Mouse (Mus musculus) retina, adult 2 months (tissue): ENCODE results near the gene Adgrl2.

Experiments
- DNase-seq: peaks from one replicate; pipeline ENCODE4 v3.0.0-alpha.2; 2012; ENCODE audit warnings: low read depth, low spot score

Gene Adgrl2

GRCm38 (mm10) chr3:148885980-148886668 is 104.2 kb downstream of the Adgrl2 start:
- DNase-seq, result no peak

DNA sequence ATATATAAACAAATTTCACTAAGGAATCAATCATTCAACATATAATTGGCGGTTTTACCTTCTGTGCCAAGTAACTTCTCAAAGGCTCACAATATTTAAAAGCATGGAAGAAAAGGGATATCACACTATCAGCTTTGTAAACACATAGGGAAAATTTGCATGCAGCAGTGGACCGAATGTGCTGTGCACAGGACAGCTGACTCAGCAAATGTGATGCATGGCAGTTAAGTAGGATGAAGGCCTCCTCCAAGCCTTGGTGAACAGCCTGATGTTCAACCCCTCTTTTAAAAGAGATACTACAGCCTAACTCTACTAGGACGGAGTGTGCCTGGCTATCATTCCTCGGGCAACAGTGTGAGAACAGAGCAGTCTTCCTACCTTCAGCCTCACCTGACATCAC is 105.2 kb downstream of the Adgrl2 start:
- DNase-seq, result no peak

DNA sequence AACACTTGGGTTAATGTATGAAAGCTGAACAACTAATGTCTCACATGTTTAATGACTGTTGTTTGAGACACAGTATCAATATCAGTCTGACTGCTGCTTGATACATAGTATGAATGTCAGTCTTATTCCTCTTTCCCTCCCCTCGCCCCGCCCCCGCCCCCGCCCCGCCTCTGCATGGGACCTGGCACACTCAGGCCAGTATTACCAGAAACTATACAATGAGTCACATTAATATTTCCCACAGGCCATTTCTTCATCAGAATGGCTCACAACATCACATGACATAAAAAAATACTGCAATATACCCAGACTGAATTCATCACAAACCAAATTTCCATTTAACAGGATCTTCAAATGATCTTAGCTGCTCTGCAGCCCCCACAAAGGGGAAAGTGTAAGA is 108.9 kb downstream of the Adgrl2 start:
- no peak for DNase-seq

DNA sequence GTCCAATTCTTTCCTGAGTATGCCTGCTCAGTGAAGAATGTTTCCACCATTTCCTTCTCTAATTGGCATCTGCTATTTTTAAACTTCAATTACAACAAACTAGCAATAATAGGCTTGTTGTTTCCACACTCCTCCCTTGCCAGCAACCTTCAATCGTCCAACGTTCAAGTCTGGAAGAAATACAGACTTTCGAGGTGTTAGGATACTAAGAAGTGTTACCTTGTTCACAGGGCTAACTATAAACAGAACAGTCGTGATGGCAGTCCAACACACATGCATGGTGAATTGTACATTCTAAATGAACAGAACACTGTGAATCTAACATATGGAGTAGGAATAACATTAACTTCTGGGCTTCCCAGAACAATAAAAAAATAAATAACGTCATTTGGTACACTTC is 117.8 kb downstream of the Adgrl2 start:
- DNase-seq, result no peak

DNA sequence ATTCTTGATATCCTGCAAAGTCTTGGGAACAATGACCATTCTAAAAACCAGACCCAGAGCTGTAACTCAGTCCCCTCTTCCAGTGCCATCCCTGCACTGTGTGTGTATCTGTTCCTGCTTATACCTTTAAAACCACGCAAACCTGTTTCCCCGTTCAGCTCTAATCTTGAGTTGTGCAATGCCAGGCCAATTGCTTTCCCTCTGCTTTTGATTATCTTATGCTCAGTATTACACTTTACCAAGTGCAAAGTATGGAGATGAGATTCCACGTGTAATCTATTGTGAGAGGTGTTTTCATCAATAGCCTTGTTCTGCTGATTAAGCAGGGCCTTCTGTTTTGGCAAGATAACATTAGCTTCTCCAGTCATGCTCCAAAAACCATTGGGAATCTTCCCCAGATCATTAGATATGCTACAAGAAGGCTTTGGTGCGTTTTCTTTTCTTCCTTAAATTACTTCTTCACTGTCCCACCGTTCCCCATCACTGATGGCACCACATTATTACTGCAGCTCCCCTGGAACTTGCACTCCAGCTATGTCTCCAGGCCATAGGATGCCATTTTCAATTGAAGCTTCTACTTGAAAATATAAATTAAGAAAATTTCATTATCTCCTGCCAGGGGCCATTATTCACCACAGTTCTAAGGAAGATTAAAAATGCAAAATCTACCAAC is 118.4 kb downstream of the Adgrl2 start:
- DNase-seq, result no peak

DNA sequence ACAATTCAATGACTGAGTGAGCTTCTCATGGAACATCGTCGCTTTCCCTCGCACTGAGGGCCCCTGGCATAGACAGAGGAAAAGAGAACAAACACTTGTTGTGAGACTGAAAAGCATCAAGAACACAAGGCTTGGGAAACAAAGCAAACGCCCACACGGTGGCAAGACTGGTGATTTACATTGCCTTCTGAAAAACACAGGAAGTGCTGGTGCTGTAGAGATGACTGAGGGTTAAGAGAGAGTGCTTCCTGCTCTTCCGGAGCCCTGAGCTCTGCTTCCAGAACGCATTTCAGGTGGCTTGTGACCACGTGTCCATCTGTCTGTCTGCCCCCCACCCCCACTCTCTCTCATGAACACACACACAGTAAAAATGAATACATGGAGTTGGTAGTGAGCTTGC is 122.7 kb downstream of the Adgrl2 start:
- DNase-seq, result no peak

GRCm38 (mm10) chr3:148866633-148867032 is 123.7 kb downstream of the Adgrl2 start:
- no peak for DNase-seq

DNA sequence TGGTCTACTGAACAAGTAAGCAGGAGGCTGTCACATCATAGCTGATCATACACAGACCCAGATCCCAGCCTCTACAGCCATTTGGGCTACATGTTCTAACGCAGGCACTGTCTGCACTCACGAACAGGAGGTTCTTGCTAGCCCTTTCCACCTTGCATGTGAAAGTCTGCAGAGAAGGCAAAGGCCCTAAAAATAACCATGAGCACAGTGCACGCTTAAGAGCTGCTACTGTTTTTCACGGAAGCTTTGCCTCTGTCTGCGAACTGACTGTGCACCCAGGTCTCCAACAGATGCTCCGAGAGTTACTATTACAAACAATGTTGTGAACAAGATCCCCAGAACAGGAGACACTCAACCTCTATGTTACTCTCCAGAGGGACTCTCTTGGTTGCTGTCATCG is 124.3 kb downstream of the Adgrl2 start:
- DNase-seq, result no peak

DNA sequence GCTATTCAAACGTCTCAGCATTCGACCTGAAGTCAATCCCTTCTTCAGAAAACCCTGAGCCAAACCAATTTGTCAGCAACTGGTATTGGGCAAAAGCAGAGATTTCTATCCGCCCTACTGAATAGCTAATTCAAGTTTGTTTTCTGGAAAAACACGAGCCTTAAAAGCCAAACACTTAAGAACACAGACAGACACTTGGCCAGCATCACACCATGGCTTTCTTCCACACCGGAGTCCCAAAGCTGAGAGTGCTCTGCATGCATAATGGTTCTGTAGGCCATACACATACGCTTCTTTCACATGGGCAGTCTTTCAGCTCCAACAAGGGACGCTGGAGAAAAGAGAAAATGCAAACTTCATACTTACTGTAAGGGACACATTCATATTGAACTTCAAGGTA is 125.1 kb downstream of the Adgrl2 start:
- no peak for DNase-seq

DNA sequence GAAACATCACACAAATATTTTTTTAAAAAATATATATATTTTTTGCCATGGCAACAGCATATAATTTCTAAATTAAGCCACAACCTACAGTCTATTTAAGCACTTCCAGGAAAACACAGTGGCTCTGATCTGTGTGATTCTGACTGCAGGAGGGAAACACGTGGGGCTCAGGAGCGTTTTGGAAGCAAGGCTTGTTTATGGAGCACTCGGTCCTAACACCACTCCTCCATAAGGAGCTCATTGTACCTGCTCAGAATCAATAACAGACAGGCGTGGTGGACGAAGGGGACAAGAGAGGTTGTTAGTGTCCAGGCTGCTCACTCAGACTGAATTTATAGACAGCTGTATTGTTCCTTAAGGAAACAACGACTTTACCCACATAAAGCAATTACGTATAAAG is 128.5 kb downstream of the Adgrl2 start:
- no peak for DNase-seq

- no peak for DNase-seq
Measured at GRCm38 (mm10) chr3:148854306-148854910, 135.9 kb downstream of the Adgrl2 start.

DNA sequence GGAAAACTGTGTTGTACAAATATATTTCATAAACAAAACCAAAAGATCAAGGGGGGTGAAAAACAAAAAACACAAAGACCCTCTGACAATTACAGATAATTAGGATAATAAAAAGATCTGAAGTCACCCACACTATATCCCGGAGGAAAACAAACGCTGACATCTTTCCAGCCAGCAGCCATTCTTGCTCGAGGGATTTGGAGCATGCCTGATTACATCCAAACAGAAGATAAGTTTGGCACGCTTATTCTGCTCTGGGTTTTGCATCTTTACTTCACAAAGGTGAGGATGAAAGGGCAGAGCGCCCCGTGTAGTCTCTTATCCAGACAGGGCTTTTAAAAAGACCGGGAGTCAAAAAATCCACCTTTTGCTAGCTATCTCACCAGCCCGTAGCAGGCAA is 137.0 kb downstream of the Adgrl2 start:
- DNase-seq, result no peak

DNA sequence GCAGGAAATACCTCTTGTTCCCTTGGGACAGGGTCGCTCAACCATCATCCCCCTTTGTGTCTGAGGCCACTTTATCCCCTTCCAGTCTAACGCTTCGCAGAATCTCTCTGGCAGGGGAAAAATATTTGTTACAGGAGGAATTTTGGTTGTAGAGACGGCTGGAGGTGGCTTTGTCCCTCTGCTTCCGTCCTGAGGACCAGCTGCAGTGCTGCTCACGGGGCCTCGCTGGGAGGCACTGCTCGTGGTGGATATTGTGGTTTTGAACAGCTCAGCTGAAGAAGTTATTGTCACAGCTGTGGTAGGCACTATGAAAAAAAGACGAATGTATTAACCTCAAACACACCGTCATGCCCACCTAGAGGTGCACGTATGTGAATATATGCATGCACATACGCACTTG is 137.8 kb downstream of the Adgrl2 start:
- DNase-seq, result no peak

DNA sequence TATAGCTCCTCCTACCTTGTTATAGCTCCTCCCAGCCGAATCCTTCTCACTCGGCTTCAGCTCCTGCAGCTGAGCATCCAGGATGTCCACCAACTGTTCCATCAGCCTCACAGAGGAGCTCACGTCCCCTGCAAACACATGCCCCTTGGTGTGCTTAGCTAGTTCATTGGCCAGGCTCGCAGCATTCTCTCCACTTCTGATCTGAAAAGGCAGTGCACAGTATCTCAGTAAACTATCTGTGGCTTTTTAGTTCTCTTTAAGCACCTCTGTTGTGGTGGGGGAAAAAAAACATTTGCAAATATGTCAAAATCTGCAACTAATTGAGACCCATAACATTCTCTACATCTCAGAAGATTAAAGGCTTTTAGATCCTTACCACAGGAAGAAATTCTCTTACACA is 139.5 kb downstream of the Adgrl2 start:
- no peak for DNase-seq

GRCm38 (mm10) chr3:148848366-148848765 is 142.0 kb downstream of the Adgrl2 start:
- no peak for DNase-seq

DNA sequence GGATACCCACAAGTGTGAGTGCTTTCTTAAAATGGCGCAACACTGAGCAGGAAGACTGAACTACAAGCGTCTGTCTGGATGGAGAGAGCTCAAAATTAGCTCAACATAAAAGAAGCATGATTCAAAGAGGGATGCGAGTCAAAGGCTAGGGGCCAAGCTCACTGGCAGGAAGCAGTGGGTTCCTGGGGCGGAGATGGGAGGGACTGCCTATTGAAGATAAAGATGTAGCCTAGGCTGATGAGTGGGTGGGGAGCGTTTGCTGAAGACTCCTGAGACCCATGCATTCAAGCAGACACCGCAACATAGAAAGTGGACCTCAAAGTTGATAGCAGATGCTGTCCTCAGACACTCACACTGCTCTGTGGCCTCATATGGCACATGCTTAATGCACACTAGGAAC is 146.2 kb downstream of the Adgrl2 start:
- no peak for DNase-seq

DNA sequence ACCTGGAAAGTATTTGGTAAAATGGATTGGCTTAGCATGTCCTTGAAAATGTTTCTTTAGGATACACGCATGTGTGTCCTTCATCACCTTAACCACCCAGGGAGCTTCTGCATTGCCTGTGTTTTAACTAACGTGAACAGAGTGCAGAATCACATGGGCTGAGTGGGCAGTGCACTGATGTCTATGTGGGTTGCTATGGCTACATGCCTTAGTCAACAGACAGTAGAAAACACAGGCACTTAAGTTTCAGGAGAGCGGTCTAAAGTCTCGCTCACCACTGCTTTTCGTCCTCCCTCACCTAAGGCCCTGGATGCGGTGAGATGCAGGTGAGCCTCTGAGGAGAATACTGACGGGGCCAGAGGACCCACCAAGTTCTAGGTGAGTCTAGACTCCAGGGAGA is 147.8 kb downstream of the Adgrl2 start:
- DNase-seq, result no peak

DNA sequence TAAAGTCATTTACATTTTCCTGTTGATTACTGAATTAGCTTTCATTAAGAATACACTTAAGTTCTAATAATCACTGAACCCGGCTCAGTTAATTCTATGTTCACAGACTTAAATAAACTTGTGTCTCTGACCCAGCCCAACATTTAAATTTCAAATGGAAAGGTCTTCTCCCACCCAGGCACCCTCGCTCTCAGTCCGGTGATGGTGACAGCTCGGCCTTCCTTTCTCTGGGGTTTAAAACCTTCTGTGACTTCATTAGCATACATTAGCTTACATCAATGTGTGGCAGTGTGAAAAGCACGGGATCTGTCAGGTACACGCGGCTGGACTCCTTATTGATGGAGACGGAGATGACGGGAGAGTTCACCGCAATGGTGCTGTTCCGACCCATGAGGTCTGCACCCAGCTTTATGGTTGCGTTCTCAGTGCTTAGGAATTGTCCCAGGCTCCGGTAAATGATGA is 151.5 kb downstream of the Adgrl2 start:
- no peak for DNase-seq

DNA sequence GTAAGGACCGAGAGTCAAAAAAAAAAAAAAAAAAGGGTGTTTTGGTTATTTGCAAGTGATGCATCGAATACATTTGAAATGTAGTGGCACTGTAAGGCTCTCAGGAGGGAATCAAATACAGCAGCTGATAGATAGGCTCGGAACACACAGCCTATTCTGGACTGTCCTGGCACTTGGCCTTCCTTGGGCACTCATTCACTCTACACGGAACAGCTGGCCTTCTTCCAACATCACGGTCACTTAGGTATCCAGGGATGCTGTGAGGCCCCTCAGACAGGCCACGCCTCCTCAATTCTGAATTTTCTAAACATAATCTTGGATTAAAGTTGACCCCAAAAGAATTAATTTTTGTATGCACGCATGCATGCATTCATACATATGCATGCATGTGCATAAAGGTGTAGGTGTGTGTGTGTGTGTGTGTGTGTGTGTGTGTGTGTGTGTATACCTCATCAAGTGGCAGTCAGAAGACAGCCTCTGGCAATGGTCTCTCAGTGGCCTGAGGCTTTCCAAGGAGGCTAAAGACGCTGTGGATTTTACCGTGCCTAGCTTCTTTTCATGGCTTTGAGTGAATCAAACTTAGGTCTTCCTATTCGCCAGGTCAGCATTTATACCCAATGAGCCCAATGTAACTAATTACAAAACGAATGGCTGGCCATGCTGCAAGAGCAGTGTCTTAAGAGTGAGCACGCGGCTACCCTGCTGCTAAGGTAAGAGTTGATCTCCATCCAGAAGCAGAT is 152.1 kb downstream of the Adgrl2 start:
- no peak for DNase-seq

DNA sequence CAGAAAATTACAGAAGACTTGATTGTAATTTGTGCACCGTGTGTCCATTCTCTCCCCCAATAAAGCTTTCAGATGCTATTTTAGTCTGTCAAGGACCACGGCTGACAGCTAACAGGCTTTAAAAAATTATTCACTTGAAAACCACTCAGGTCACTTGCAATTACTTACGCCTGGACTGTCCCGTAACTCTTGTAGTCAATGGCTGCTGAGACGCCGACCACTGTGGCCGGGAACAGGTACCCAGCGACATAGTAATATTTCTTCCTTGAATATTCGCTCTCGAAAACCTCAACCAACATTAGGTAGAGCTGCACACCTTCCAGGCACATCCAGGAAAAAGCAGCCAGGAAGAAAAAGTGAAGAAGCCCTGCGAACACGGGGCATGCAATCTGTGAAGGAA is 155.2 kb downstream of the Adgrl2 start:
- DNase-seq, result no peak

GRCm38 (mm10) chr3:148833070-148833769 is 157.1 kb downstream of the Adgrl2 start:
- DNase-seq, result no peak

GRCm38 (mm10) chr3:148832001-148832400 is 158.4 kb downstream of the Adgrl2 start:
- no peak for DNase-seq
